Mouse (Mus musculus) C2C12 (cell line): ENCODE data around the gene Elf3. TPM values are rescaled to one million over a fixed set of nuclear protein-coding genes. Genes with fewer than 3 reads are reported as not detected.

Experiments used
- H3K27me3 ChIP-seq: one replicate; pipeline ENCODE4 v1.6.1; 2011; ENCODE audit not compliant: control insufficient read depth, insufficient read depth, insufficient read length
- H3K36me3 ChIP-seq: one replicate; pipeline ENCODE4 v1.6.1; 2011; ENCODE audit not compliant: control insufficient read depth, insufficient read depth
- H3K4me3 ChIP-seq: one replicate; pipeline ENCODE4 v1.5.1; 2011; ENCODE audit warnings: mild to moderate bottlenecking, control low read depth; ENCODE audit not compliant: poor library complexity, insufficient read depth, severe bottlenecking
- H3K79me2 ChIP-seq: one replicate; pipeline ENCODE4 v1.6.1; 2011; ENCODE audit not compliant: control insufficient read depth, insufficient read depth
- H3K79me3 ChIP-seq: one replicate; pipeline ENCODE4 v1.6.1; 2011; ENCODE audit warnings: low read depth, control low read depth
- H3ac ChIP-seq: one replicate; pipeline ENCODE3; 2011; ENCODE audit warnings: low read depth; ENCODE audit not compliant: control insufficient read depth, insufficient read length
- CEBPB ChIP-seq: IDR thresholded peaks from one replicate; pipeline ENCODE4 v1.6.1; 2011; ENCODE audit warnings: low read depth, mild to moderate bottlenecking, control low read depth, moderate library complexity
- CTCF ChIP-seq: IDR thresholded peaks from one replicate; pipeline ENCODE4 v1.5.1; 2011; ENCODE audit not compliant: control insufficient read depth, insufficient read depth, insufficient read length
- MAX ChIP-seq: IDR thresholded peaks from one replicate; pipeline ENCODE4 v1.6.1; 2011; ENCODE audit warnings: mild to moderate bottlenecking, control low read depth
- MYOD1 ChIP-seq: IDR thresholded peaks from one replicate; pipeline ENCODE4 v1.6.1; 2011; ENCODE audit warnings: low read depth; ENCODE audit not compliant: control insufficient read depth, insufficient read length
- MYOG ChIP-seq: IDR thresholded peaks from one replicate; pipeline ENCODE4 v1.6.1; 2011; ENCODE audit not compliant: control insufficient read depth, insufficient read length; ENCODE audit errors: extremely low read depth
- USF1 ChIP-seq: IDR thresholded peaks from one replicate; pipeline ENCODE4 v1.6.1; 2011; ENCODE audit warnings: low read depth, mild to moderate bottlenecking, control low read depth, moderate library complexity
- polyA plus RNA-seq: library from polyadenylated mRNA; unstranded; fragments of >200 nt; fragmentation: generic; extraction: Trizol; gene quantifications from one replicate; pipeline ENCODE4 v1.2.1, GENCODE M21; 2012; ENCODE audit warnings: missing spikeins

Elf3 gene
- polyA plus RNA-seq, 1 experiment, result not detected

GRCm38 (mm10) chr1:135204196-135205126, 53.9 kb downstream of the Elf3 start:
- H3K27me3 ChIP-seq, result no peaks in the 10 kb centered on the region
- H3K79me2 ChIP-seq, result no peaks in the 10 kb centered on the region
- TF ChIP-seq MYOG, result no peak
- no peak for TF ChIP-seq CEBPB
- no peak for TF ChIP-seq MAX
- no peak for TF ChIP-seq MYOD1
- TF ChIP-seq CTCF, result no peak
- no peak for TF ChIP-seq USF1
- H3ac ChIP-seq, result no peak overlapping the region
- no peaks in the 10 kb centered on the region for H3K36me3 ChIP-seq
- H3K79me3 ChIP-seq, result no peaks in the 10 kb centered on the region
- no peak overlapping the region for H3K4me3 ChIP-seq

Other genes starting within 250 kb of the Elf3 start
- 32.9 TPM for gene Lgr6, start 153.3 kb downstream of the Elf3 start, polyA plus RNA-seq
- 0.80 TPM for gene Ptpn7, start 125.9 kb downstream of the Elf3 start, polyA plus RNA-seq
- gene Arl8a, start 111.7 kb downstream of the Elf3 start, polyA plus RNA-seq, result 51.4 TPM
- not detected for gene Gpr37l1, start 90.9 kb downstream of the Elf3 start, polyA plus RNA-seq
- gene Rnpep, start 25.5 kb upstream of the Elf3 start, polyA plus RNA-seq, result 29.4 TPM
- gene Timm17a, start 55.2 kb upstream of the Elf3 start, polyA plus RNA-seq, result 218 TPM
- 1.9 TPM for gene Lmod1, start 66.2 kb upstream of the Elf3 start, polyA plus RNA-seq
- 33.2 TPM for gene Shisa4, start 116.7 kb upstream of the Elf3 start, polyA plus RNA-seq
- gene Ipo9, start 171.9 kb upstream of the Elf3 start, polyA plus RNA-seq, result 61.5 TPM